Mouse (Mus musculus): ENCODE measurements around the gene Olfr714. TPM values are rescaled to one million over a fixed set of nuclear protein-coding genes. Genes with fewer than 3 reads are reported as not detected.
"Not testable (repeated sequence)": the region's sequence is repeated elsewhere in the genome, so short reads cannot be mapped to it uniquely, and the experiment has no call there.

The Olfr714 gene
- total and polyA plus RNA-seq, 3 experiments = not detected

DNA sequence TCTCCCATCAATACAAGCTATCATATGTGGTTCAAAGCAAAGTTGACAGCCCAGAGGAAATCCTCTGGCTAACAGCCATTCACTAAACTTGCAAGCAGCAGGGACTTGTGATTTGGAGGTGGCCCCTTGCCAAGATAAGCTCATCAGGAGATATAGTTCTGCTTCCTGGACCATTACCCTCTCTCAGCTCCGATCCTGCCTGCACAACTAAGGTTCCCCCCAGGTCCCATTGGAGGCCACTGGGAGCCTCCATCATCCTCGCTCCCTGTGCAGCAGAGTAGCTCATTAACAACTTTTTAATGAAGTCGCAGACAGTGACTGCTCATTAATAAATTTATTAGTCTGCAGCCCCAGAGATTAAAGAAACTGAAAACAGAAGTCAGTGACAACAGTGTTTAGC is 23.2 kb upstream of the Olfr714 start:
- intact Hi-C loops (cut with DNase I) = no loop called here

GRCm38 (mm10) chr7:107092920-107093319 is 22.1 kb downstream of the Olfr714 start, which contains the start of gene Olfr17:
Olfr17 (plus strand) TSS chr7:107093220.
- H3K4me1 ChIP-seq (ENCODE audit: control insufficient read depth, insufficient read depth, low read length) = no peaks in the 10 kb centered on the region
- no peak for TF ChIP-seq CTCF (IDR thresholded peaks at IDR 0.05)
- TF ChIP-seq POLR2A (IDR thresholded peaks at IDR 0.05; ENCODE audit: insufficient read depth, low read depth, low read length) = no peak
- no peak for TF ChIP-seq EP300 (IDR thresholded peaks at IDR 0.05; ENCODE audit: insufficient read depth, low read depth, low read length)
- H3K27ac ChIP-seq = no peak within 1 kb of the TSS
- intact Hi-C loops (cut with DNase I) = no loop called here
- 26% methylated on average over 1 of the region's 1 CpGs for WGBS
- H3K36me3 ChIP-seq (ENCODE audit: control insufficient read depth, insufficient read depth, low read length) = no peaks in the 10 kb centered on the region
- no peaks in the 10 kb centered on the region for H3K79me2 ChIP-seq (replicated peaks; ENCODE audit: control insufficient read depth, insufficient read depth, low read length)
- DNase-seq = no peak
- H3K4me3 ChIP-seq = no peak within 1 kb of the TSS
- H3K27me3 ChIP-seq (ENCODE audit: control insufficient read depth, insufficient read depth, low read length) = no peaks in the 10 kb centered on the region
- H3K9ac ChIP-seq (ENCODE audit: low read depth, low read length) = no peak within 1 kb of the TSS

More for the DNA sequence above, 23.2 kb upstream of the Olfr714 start:
- no peak for TF ChIP-seq EP300 (IDR thresholded peaks at IDR 0.05; ENCODE audit: insufficient read depth, low read depth, low read length)
- TF ChIP-seq POLR2A (IDR thresholded peaks at IDR 0.05; ENCODE audit: insufficient read depth, low read depth, low read length) = no peak
- TF ChIP-seq CTCF (IDR thresholded peaks at IDR 0.05) = no peak
- WGBS = 18% methylated on average over 3 of the region's 3 CpGs
- H3K4me3 ChIP-seq = no peak overlapping the region
- no peak overlapping the region for H3K9ac ChIP-seq (ENCODE audit: low read depth, low read length)
- no peaks in the 10 kb centered on the region for H3K27me3 ChIP-seq (ENCODE audit: control insufficient read depth, insufficient read depth, low read length)
- no peaks in the 10 kb centered on the region for H3K79me2 ChIP-seq (replicated peaks; ENCODE audit: control insufficient read depth, insufficient read depth, low read length)
- no peak overlapping the region for H3K27ac ChIP-seq
- no peak for DNase-seq
- no peaks in the 10 kb centered on the region for H3K36me3 ChIP-seq (ENCODE audit: control insufficient read depth, insufficient read depth, low read length)
- H3K4me1 ChIP-seq (ENCODE audit: control insufficient read depth, insufficient read depth, low read length) = no peaks in the 10 kb centered on the region

DNA sequence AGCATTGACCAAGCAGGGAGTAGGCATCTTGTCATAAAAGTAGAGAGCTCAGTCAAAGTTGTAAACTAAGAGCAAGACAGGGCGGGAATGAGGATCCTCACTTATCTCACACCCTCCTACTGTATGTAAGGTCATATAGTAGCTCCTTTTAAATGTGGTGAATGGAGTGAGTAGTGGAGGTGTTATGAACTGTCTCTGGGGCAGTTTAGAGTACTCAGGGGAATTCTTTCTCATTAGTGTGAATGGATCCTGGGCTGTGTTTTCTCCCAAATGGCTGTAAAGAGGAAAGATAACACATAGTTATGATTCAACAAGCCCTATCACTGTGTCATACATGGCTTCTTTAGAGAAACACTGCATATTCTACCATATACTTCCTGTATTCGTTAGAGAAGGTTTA is 39.5 kb downstream of the Olfr714 start, which contains the start of gene Olfr715b:
Gene Olfr715b, minus strand, starts transcription at position 101 of the 400 bp plus-strand sequence.
- H3K36me3 ChIP-seq (ENCODE audit: control insufficient read depth, insufficient read depth, low read length); H3K4me1 ChIP-seq (ENCODE audit: control insufficient read depth, insufficient read depth, low read length); H3K4me3 ChIP-seq; DNase-seq; H3K27ac ChIP-seq; H3K9ac ChIP-seq (ENCODE audit: low read depth, low read length); intact Hi-C loops (cut with DNase I); H3K27me3 ChIP-seq (ENCODE audit: control insufficient read depth, insufficient read depth, low read length); H3K79me2 ChIP-seq (replicated peaks; ENCODE audit: control insufficient read depth, insufficient read depth, low read length): not testable (repeated sequence)
- WGBS = 65% methylated on average over 2 of the region's 2 CpGs

Other genes with a start within 250 kb of the Olfr714 start
- not detected for gene Olfr702, start 237.1 kb upstream of the Olfr714 start, total RNA-seq (2021)
- gene Olfr702, start 237.1 kb upstream of the Olfr714 start, polyA plus RNA-seq (2012; rRNA removed) = not detected in 2 replicates
- not detected for gene Olfr703, start 227.6 kb upstream of the Olfr714 start, total RNA-seq (2021)
- not detected in 2 replicates for gene Olfr703, start 227.6 kb upstream of the Olfr714 start, polyA plus RNA-seq (2012; rRNA removed)
- not detected for gene Olfr704, start 207.8 kb upstream of the Olfr714 start, total RNA-seq (2021)
- not detected in 2 replicates for gene Olfr704, start 207.8 kb upstream of the Olfr714 start, polyA plus RNA-seq (2012; rRNA removed)
- not detected for gene Olfr705, start 194.1 kb upstream of the Olfr714 start, total RNA-seq (2021)
- not detected in 2 replicates for gene Olfr705, start 194.1 kb upstream of the Olfr714 start, polyA plus RNA-seq (2012; rRNA removed)
- not detected for gene Olfr706, start 182.8 kb upstream of the Olfr714 start, total RNA-seq (2021)
- gene Olfr706, start 182.8 kb upstream of the Olfr714 start, polyA plus RNA-seq (2012; rRNA removed) = not detected in 2 replicates
- not detected for gene Olfr707, start 169.7 kb upstream of the Olfr714 start, total RNA-seq (2021)
- gene Olfr707, start 169.7 kb upstream of the Olfr714 start, polyA plus RNA-seq (2012; rRNA removed) = not detected in 2 replicates
- not detected for gene Olfr1532-ps1, start 163.0 kb upstream of the Olfr714 start, total RNA-seq (2021)
- gene Olfr1532-ps1, start 163.0 kb upstream of the Olfr714 start, polyA plus RNA-seq (2012; rRNA removed) = not detected in 2 replicates
- not detected for gene Olfr709-ps1, start 138.8 kb upstream of the Olfr714 start, total RNA-seq (2021)
- not detected in 2 replicates for gene Olfr709-ps1, start 138.8 kb upstream of the Olfr714 start, polyA plus RNA-seq (2012; rRNA removed)
- gene Olfr710, start 122.7 kb upstream of the Olfr714 start, total RNA-seq (2021) = not detected
- gene Olfr710, start 122.7 kb upstream of the Olfr714 start, polyA plus RNA-seq (2012; rRNA removed) = not detected in 2 replicates
- not detected for gene Olfr6, start 107.0 kb upstream of the Olfr714 start, total RNA-seq (2021)
- not detected in 2 replicates for gene Olfr6, start 107.0 kb upstream of the Olfr714 start, polyA plus RNA-seq (2012; rRNA removed)
- gene Olfr711, start 95.5 kb upstream of the Olfr714 start, total RNA-seq (2021) = not detected
- not detected in 2 replicates for gene Olfr711, start 95.5 kb upstream of the Olfr714 start, polyA plus RNA-seq (2012; rRNA removed)
- not detected for gene Olfr2, start 64.9 kb upstream of the Olfr714 start, total RNA-seq (2021)
- not detected in 2 replicates for gene Olfr2, start 64.9 kb upstream of the Olfr714 start, polyA plus RNA-seq (2012; rRNA removed)
- not detected for gene Olfr713, start 39.8 kb upstream of the Olfr714 start, total RNA-seq (2021)
- not detected in 2 replicates for gene Olfr713, start 39.8 kb upstream of the Olfr714 start, polyA plus RNA-seq (2012; rRNA removed)
- gene Olfr17, start 22.2 kb downstream of the Olfr714 start, total RNA-seq (2021) = not detected
- not detected in 2 replicates for gene Olfr17, start 22.2 kb downstream of the Olfr714 start, polyA plus RNA-seq (2012; rRNA removed)
- gene Olfr715b, start 39.4 kb downstream of the Olfr714 start, total RNA-seq (2021) = not detected
- gene Olfr715b, start 39.4 kb downstream of the Olfr714 start, polyA plus RNA-seq (2012; rRNA removed) = not detected in 2 replicates
- not detected for gene Olfr715, start 60.1 kb downstream of the Olfr714 start, total RNA-seq (2021)
- not detected in 2 replicates for gene Olfr715, start 60.1 kb downstream of the Olfr714 start, polyA plus RNA-seq (2012; rRNA removed)
- not detected for gene Olfr716, start 67.3 kb downstream of the Olfr714 start, total RNA-seq (2021)
- gene Olfr716, start 67.3 kb downstream of the Olfr714 start, polyA plus RNA-seq (2012; rRNA removed) = not detected in 2 replicates
- not detected for gene Nlrp14, start 96.0 kb downstream of the Olfr714 start, total RNA-seq (2021)
- gene Nlrp14, start 96.0 kb downstream of the Olfr714 start, polyA plus RNA-seq (2012; rRNA removed) = not detected in 2 replicates
- gene Rbmxl2, start 138.5 kb downstream of the Olfr714 start, total RNA-seq (2021) = not detected
- not detected in 2 replicates for gene Rbmxl2, start 138.5 kb downstream of the Olfr714 start, polyA plus RNA-seq (2012; rRNA removed)